Comparison of ENCODE assay signal across 7 mouse cellular contexts in the genomic region with DNA sequence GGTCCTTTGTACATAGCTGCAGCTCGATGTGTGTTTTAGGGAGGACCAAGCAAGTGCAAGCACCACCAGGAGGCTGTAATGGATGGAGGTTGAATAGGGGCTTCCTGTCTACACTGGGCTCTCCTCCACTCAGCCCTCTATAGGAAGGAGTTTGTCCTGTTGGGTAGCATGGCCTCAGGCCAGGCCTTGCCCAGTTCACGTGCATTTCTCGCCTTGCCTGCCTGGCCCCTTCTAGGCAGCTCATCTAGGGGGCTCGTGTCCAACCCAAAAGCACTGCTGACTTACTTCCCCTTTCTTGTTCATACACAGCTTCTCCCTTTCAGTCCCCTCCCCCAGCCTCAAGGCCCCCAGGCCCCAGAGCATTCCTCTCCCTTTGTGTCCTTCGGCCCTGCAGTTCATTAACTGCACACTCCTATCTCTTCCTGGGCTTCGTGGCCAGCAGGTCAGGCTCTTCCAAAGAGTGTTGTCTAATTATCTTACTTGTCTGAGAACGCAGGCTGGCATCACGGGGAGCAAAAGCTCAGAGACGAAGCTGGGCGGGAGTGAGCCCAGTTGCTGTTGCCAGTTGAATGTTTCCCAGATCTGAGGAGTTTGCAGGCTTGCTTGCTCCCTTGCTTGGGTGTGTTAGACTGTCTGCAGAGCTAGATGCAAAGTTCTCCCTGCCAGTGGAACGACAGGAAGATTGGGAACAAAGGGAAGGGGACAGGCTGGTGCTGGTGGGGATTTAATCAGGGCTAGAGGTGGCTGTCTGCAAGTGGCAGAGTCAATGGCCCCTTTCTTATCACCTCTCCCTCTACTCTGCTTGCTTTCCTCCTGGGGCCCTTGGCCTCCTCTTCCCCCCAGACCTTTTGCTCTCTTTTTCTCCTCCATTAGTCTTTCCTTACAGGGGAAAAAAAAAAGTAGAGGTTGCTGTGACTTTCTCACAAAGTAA.
DNase-seq lines count a peak whose midpoint lies in the region; ATAC-seq and TF ChIP-seq lines count a peak whose summit lies in the region.

No protein-coding gene starts in this region.

- no peaks in the 10 kb centered on the region for H3K36me3 ChIP-seq in embryonic facial prominence, embryonic 11.5 days (replicated peaks; ENCODE audit: control insufficient read depth, insufficient read depth, low read depth, low read length)
- peaks cover 9% of the 10 kb centered on the region for H3K36me3 ChIP-seq in hindbrain, embryonic 15.5 days

- H3K9me3 ChIP-seq in embryonic facial prominence, embryonic 11.5 days (replicated peaks; ENCODE audit: control insufficient read depth, low read length) = no peaks in the 10 kb centered on the region
- H3K9me3 ChIP-seq in hindbrain, embryonic 15.5 days = no peaks in the 10 kb centered on the region

- no peak overlapping the region for H3K9ac ChIP-seq in embryonic facial prominence, embryonic 11.5 days (replicated peaks; ENCODE audit: low read length)
- no peak overlapping the region for H3K9ac ChIP-seq in hindbrain, embryonic 15.5 days

- H3K27me3 ChIP-seq in embryonic facial prominence, embryonic 11.5 days (ENCODE audit: control insufficient read depth, insufficient read depth, low read length) = no peaks in the 10 kb centered on the region
- no peaks in the 10 kb centered on the region for H3K27me3 ChIP-seq in hindbrain, embryonic 15.5 days

- ATAC-seq in embryonic facial prominence, embryonic 11.5 days (replicated peaks; ENCODE audit: insufficient number of reproducible peaks, low FRiP score, low TSS enrichment, low read depth) = 0 out of 2 replicates have a peak, but pooled peaks have one; percentile 46
- ATAC-seq in hindbrain, embryonic 15.5 days (ENCODE audit: low FRiP score, low read depth) = no peak

- 19% methylated on average over 11 of the region's 11 CpGs for WGBS in embryonic facial prominence, embryonic 11.5 days
- 22% methylated on average over 11 of the region's 11 CpGs for WGBS in hindbrain, embryonic 15.5 days

- H3K4me1 ChIP-seq in embryonic facial prominence, embryonic 11.5 days (ENCODE audit: control insufficient read depth, insufficient read depth, low read length) = peaks cover 5% of the 10 kb centered on the region
- H3K4me1 ChIP-seq in hindbrain, embryonic 15.5 days (replicated peaks) = peaks cover 12% of the 10 kb centered on the region

- no peak for TF ChIP-seq CTCF in layer of hippocampus, adult 2 months (conservative IDR thresholded peaks at IDR 0.05)

- H3K27ac ChIP-seq in layer of hippocampus, adult 2 months = peak overlapping the region; percentile 81
- H3K27ac ChIP-seq in embryonic facial prominence, embryonic 11.5 days (replicated peaks; ENCODE audit: low read depth, low read length) = no peak overlapping the region
- 0 out of 2 replicates have a peak overlapping the region, but pooled peaks have one; percentile 0 for H3K27ac ChIP-seq in hindbrain, embryonic 15.5 days (replicated peaks)

- H3K4me3 ChIP-seq in layer of hippocampus, adult 2 months = no peak overlapping the region
- H3K4me3 ChIP-seq in embryonic facial prominence, embryonic 11.5 days (ENCODE audit: low read depth, low read length) = no peak overlapping the region
- no peak overlapping the region for H3K4me3 ChIP-seq in hindbrain, embryonic 15.5 days

- no peak for DNase-seq in layer of hippocampus, adult 2 months (ENCODE audit: low spot score in 2 of 2)
- no peak for DNase-seq in layer of hippocampus, adult 9-10 months (ENCODE audit: low spot score)
- no peak for DNase-seq in embryonic facial prominence, embryonic 11.5 days (ENCODE audit: low spot score)
- peak; percentile 54 for DNase-seq in retina, embryonic 14.5 days (ENCODE audit: low spot score)
- no peak for DNase-seq in spleen, adult 18-20 months
- no peak for DNase-seq in right cerebral cortex, adult 2 months (ENCODE audit: low spot score in 2 of 2)

- no peak overlapping the region for H3K4me2 ChIP-seq in embryonic facial prominence, embryonic 11.5 days (ENCODE audit: low read depth, low read length)
- H3K4me2 ChIP-seq in hindbrain, embryonic 15.5 days = no peak overlapping the region
